Mouse (Mus musculus): ENCODE results near the gene Ublcp1. TPM values are rescaled to one million over a fixed set of nuclear protein-coding genes. Genes with fewer than 3 reads are reported as not detected.

The Ublcp1 gene
- polyA plus RNA-seq, 2 experiments: 60.6 to 66.5 TPM

DNA sequence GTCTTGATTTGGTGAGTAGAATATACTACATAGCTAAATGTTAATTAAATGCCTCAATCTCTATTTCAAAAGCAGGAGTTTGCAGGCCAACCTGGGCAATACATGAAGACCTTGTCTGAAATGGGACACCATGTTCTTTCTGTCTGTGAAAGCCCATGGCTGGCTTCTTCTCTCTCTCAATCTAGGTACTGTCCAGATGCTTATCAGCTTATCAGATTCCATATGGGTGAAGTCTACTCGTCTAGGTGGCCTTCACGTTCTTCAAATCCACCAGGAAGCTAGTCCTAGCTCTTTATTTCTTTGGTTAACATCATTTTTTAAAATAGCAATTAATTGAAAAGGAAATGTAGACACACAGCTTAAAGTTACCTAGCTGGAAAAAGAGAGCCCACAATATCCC is 39.6 kb upstream of the Ublcp1 start:
- 84% methylated on average over 2 of the region's 2 CpGs for WGBS
- Histone ChIP-seq H3K4me3 (replicated peaks; ENCODE audit: low read length) (no peak overlapping the region), H3K9me3 (ENCODE audit: control insufficient read depth, low read length) (no peaks in the 10 kb centered on the region), H3K36me3 (ENCODE audit: control insufficient read depth, insufficient read depth, low read length) (no peaks in the 10 kb centered on the region), H3K27me3 (ENCODE audit: control insufficient read depth, insufficient read depth, low read length) (no peaks in the 10 kb centered on the region), H3K4me1 (ENCODE audit: control insufficient read depth, insufficient read depth, low read length) (no peaks in the 10 kb centered on the region), H3K9ac (ENCODE audit: low read depth, low read length, severe bottlenecking) (no peak overlapping the region), H3K27ac (replicated peaks; ENCODE audit: low read depth, low read length) (no peak overlapping the region), H3K4me2 (replicated peaks; ENCODE audit: low read depth, low read length, severe bottlenecking) (no peak overlapping the region)
- ATAC-seq (ENCODE audit: low FRiP score, low read depth): no peak
- no peak for TF ChIP-seq POLR2A (IDR thresholded peaks at IDR 0.05; ENCODE audit: borderline replicate concordance, extremely low read depth, insufficient read depth, insufficient read length)
- no peak for DNase-seq (ENCODE audit: low spot score)

GRCm38 (mm10) chr11:44508876-44509275 is 38.6 kb upstream of the Ublcp1 start:
- no peaks in the 10 kb centered on the region for H3K27me3 ChIP-seq (ENCODE audit: control insufficient read depth, insufficient read depth, low read length)
- DNase-seq (ENCODE audit: low spot score) (no peak), ATAC-seq (ENCODE audit: low FRiP score, low read depth) (no peak)
- no peak overlapping the region for H3K27ac ChIP-seq (replicated peaks; ENCODE audit: low read depth, low read length)
- WGBS: 61% methylated on average over 4 of the region's 4 CpGs
- no peak overlapping the region for H3K4me2 ChIP-seq (replicated peaks; ENCODE audit: low read depth, low read length, severe bottlenecking)
- H3K9me3 ChIP-seq (ENCODE audit: control insufficient read depth, low read length): no peaks in the 10 kb centered on the region
- H3K4me3 ChIP-seq (replicated peaks; ENCODE audit: low read length): no peak overlapping the region
- no peaks in the 10 kb centered on the region for H3K4me1 ChIP-seq (ENCODE audit: control insufficient read depth, insufficient read depth, low read length)
- H3K36me3 ChIP-seq (ENCODE audit: control insufficient read depth, insufficient read depth, low read length): no peaks in the 10 kb centered on the region
- TF ChIP-seq POLR2A (IDR thresholded peaks at IDR 0.05; ENCODE audit: borderline replicate concordance, extremely low read depth, insufficient read depth, insufficient read length): no peak
- H3K9ac ChIP-seq (ENCODE audit: low read depth, low read length, severe bottlenecking): no peak overlapping the region

DNA sequence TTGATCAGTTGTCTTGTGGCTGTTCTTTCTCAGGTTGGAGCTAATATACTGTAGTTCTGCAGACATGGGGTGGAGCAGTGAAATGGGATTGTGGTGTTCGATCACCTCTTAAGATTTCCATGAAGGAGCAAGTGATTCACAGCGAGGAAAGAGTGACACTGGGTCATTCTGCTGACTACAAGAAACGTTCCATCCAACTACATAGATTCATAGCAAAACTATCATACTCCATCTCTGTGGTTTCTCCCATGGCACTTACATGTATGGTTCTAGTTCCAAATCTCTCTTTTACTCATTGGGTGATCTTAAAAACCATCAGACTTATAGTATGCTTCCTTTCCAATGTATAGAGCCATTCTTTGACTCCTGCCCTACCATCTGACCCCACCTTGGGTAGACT is 34.5 kb upstream of the Ublcp1 start:
- DNase-seq (ENCODE audit: low spot score) (no peak), ATAC-seq (ENCODE audit: low FRiP score, low read depth) (no peak)
- no peaks in the 10 kb centered on the region for H3K4me1 ChIP-seq (ENCODE audit: control insufficient read depth, insufficient read depth, low read length)
- H3K4me3 ChIP-seq (replicated peaks; ENCODE audit: low read length): no peak overlapping the region
- no peaks in the 10 kb centered on the region for H3K36me3 ChIP-seq (ENCODE audit: control insufficient read depth, insufficient read depth, low read length)
- 80% methylated on average over 3 of the region's 3 CpGs for WGBS
- H3K9me3 ChIP-seq (ENCODE audit: control insufficient read depth, low read length): no peaks in the 10 kb centered on the region
- TF ChIP-seq POLR2A (IDR thresholded peaks at IDR 0.05; ENCODE audit: borderline replicate concordance, extremely low read depth, insufficient read depth, insufficient read length): no peak
- no peaks in the 10 kb centered on the region for H3K27me3 ChIP-seq (ENCODE audit: control insufficient read depth, insufficient read depth, low read length)
- H3K27ac ChIP-seq (replicated peaks; ENCODE audit: low read depth, low read length): no peak overlapping the region
- no peak overlapping the region for H3K4me2 ChIP-seq (replicated peaks; ENCODE audit: low read depth, low read length, severe bottlenecking)
- H3K9ac ChIP-seq (ENCODE audit: low read depth, low read length, severe bottlenecking): no peak overlapping the region

DNA sequence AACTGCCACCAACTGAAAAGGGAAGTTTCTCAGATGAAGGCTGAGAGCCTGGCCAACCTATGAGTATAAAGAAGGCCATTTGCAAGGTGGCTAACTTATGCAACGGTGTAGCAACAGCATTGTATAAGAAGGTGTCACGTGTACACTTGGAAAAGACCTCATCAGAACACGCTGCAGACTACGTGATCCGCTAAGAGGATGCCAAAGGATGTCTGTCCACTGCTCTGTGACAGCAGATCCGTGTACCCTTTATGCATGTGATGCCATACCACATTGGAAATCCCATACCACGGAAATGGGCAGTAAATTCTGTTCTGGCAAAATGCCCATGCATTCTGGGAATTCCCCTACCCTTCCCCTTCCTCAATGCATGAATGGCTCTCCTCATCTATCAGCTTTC is 33.8 kb upstream of the Ublcp1 start:
- Histone ChIP-seq H3K27me3 (ENCODE audit: control insufficient read depth, insufficient read depth, low read length) (no peaks in the 10 kb centered on the region), H3K4me3 (replicated peaks; ENCODE audit: low read length) (no peak overlapping the region), H3K4me1 (ENCODE audit: control insufficient read depth, insufficient read depth, low read length) (no peaks in the 10 kb centered on the region), H3K27ac (replicated peaks; ENCODE audit: low read depth, low read length) (no peak overlapping the region), H3K4me2 (replicated peaks; ENCODE audit: low read depth, low read length, severe bottlenecking) (no peak overlapping the region), H3K9me3 (ENCODE audit: control insufficient read depth, low read length) (no peaks in the 10 kb centered on the region), H3K36me3 (ENCODE audit: control insufficient read depth, insufficient read depth, low read length) (no peaks in the 10 kb centered on the region), H3K9ac (ENCODE audit: low read depth, low read length, severe bottlenecking) (no peak overlapping the region)
- 90% methylated on average over 7 of the region's 7 CpGs for WGBS
- TF ChIP-seq POLR2A (IDR thresholded peaks at IDR 0.05; ENCODE audit: borderline replicate concordance, extremely low read depth, insufficient read depth, insufficient read length): no peak
- DNase-seq (ENCODE audit: low spot score): peak; percentile 19
- no peak for ATAC-seq (ENCODE audit: low FRiP score, low read depth)

DNA sequence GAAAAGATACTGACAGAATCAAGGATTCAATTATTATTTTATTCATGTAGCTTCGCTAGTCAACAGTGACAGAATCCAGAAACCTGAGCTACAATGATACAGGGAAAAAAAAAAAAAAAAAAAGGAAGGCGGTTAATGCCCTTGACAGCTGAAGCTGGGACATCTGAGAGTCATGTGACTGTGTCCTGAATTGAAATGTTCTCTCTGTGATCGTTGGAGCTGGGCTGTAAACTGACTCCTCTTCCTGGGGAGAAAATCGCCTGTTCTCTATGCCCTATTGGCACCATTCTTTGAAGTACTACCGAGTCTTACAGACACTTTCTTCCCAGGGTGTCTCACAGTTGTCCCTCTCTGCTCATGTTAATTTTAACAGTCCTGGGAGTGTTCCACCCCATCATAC is 32.6 kb upstream of the Ublcp1 start:
- H3K27me3 ChIP-seq (ENCODE audit: control insufficient read depth, insufficient read depth, low read length): no peaks in the 10 kb centered on the region
- H3K4me2 ChIP-seq (replicated peaks; ENCODE audit: low read depth, low read length, severe bottlenecking): no peak overlapping the region
- peak; percentile 44 for ATAC-seq (ENCODE audit: low FRiP score, low read depth)
- H3K9me3 ChIP-seq (ENCODE audit: control insufficient read depth, low read length): no peaks in the 10 kb centered on the region
- H3K4me3 ChIP-seq (replicated peaks; ENCODE audit: low read length): no peak overlapping the region
- no peak overlapping the region for H3K9ac ChIP-seq (ENCODE audit: low read depth, low read length, severe bottlenecking)
- TF ChIP-seq POLR2A (IDR thresholded peaks at IDR 0.05; ENCODE audit: borderline replicate concordance, extremely low read depth, insufficient read depth, insufficient read length): no peak
- H3K36me3 ChIP-seq (ENCODE audit: control insufficient read depth, insufficient read depth, low read length): no peaks in the 10 kb centered on the region
- DNase-seq (ENCODE audit: low spot score): peak; percentile 4
- H3K4me1 ChIP-seq (ENCODE audit: control insufficient read depth, insufficient read depth, low read length): no peaks in the 10 kb centered on the region
- H3K27ac ChIP-seq (replicated peaks; ENCODE audit: low read depth, low read length): no peak overlapping the region
- WGBS: 41% methylated on average over 5 of the region's 5 CpGs

GRCm38 (mm10) chr11:44501477-44501876 is 31.2 kb upstream of the Ublcp1 start:
- Histone ChIP-seq H3K9ac (ENCODE audit: low read depth, low read length, severe bottlenecking) (no peak overlapping the region), H3K4me2 (replicated peaks; ENCODE audit: low read depth, low read length, severe bottlenecking) (no peak overlapping the region), H3K27me3 (ENCODE audit: control insufficient read depth, insufficient read depth, low read length) (no peaks in the 10 kb centered on the region), H3K27ac (replicated peaks; ENCODE audit: low read depth, low read length) (no peak overlapping the region), H3K4me3 (replicated peaks; ENCODE audit: low read length) (no peak overlapping the region), H3K36me3 (ENCODE audit: control insufficient read depth, insufficient read depth, low read length) (no peaks in the 10 kb centered on the region), H3K4me1 (ENCODE audit: control insufficient read depth, insufficient read depth, low read length) (no peaks in the 10 kb centered on the region), H3K9me3 (ENCODE audit: control insufficient read depth, low read length) (no peaks in the 10 kb centered on the region)
- ATAC-seq (ENCODE audit: low FRiP score, low read depth) (no peak), DNase-seq (ENCODE audit: low spot score) (no peak)
- 87% methylated on average over 2 of the region's 2 CpGs for WGBS
- no peak for TF ChIP-seq POLR2A (IDR thresholded peaks at IDR 0.05; ENCODE audit: borderline replicate concordance, extremely low read depth, insufficient read depth, insufficient read length)
